26 mouse cellular contexts compared by ENCODE assay signal in genomic region chr1:171513234-171513633, GRCm38 (mm10). TPM values are rescaled to one million over a fixed set of nuclear protein-coding genes. Genes with fewer than 3 reads are reported as not detected.
DNase-seq lines count a peak whose midpoint lies in the region; ATAC-seq and TF ChIP-seq lines count a peak whose summit lies in the region.
"Had no signal": no experiment of that assay in that cellular context is flagged by ENCODE, and none has a peak within 500 bp of the region (broad histone marks: within the 10 kb centered on the region; RNA-seq: fewer than 3 reads in every experiment).

No protein-coding gene starts in this region.

- H3K4me3 ChIP-seq in heart, adult 2 months = no peak overlapping the region
- no peak overlapping the region for H3K4me3 ChIP-seq in lung, postnatal 0 days (ENCODE audit: low read depth, low read length)
- H3K4me3 ChIP-seq in bone marrow, adult 2 months (replicated peaks; ENCODE audit: control insufficient read depth, low read depth, low read length) = no peak overlapping the region
- H3K4me3 ChIP-seq in stomach, postnatal 0 days (ENCODE audit: low read depth, low read length) = no peak overlapping the region
- H3K4me3 ChIP-seq: erythroblast, embryonic 14.5 days; midbrain, embryonic 12.5 days had no signal

- no peak for DNase-seq in heart, adult 2 months
- DNase-seq in heart, adult 9 months (ENCODE audit: low spot score in 2 of 2) = no peak
- no peak for DNase-seq in lung, postnatal 0 days (ENCODE audit: low spot score)
- no peak for DNase-seq in lung, adult 18-20 months
- DNase-seq in stomach, postnatal 0 days (ENCODE audit: low spot score) = no peak
- no peak for DNase-seq in left cerebral cortex, adult 18-20 months (ENCODE audit: low spot score in 2 of 2)
- no peak for DNase-seq in natural killer cell, adult 2 months (ENCODE audit: low spot score in 2 of 2)
- DNase-seq: adrenal gland, postnatal 10 days; cerebellum, adult 2 months; heart, adult 18-20 months; kidney, postnatal 36 days; layer of hippocampus, postnatal 36 days; left cerebral cortex, postnatal 4 days; right cerebral cortex, postnatal 4 days had no signal

- no peaks in the 10 kb centered on the region for H3K27me3 ChIP-seq in heart, adult 2 months (ENCODE audit: control insufficient read depth, insufficient read depth, low read length)
- no peaks in the 10 kb centered on the region for H3K27me3 ChIP-seq in lung, postnatal 0 days (replicated peaks; ENCODE audit: insufficient read depth, low read length)
- H3K27me3 ChIP-seq in stomach, postnatal 0 days (ENCODE audit: control insufficient read depth, insufficient read depth, low read length) = no peaks in the 10 kb centered on the region
- H3K27me3 ChIP-seq: midbrain, embryonic 12.5 days had no signal

- H3K36me3 ChIP-seq in heart, adult 2 months (ENCODE audit: control insufficient read depth, insufficient read depth, low read length) = no peaks in the 10 kb centered on the region
- H3K36me3 ChIP-seq in lung, postnatal 0 days (ENCODE audit: insufficient read depth, low read length) = no peaks in the 10 kb centered on the region
- H3K36me3 ChIP-seq in stomach, postnatal 0 days (ENCODE audit: control insufficient read depth, insufficient read depth, low read length) = no peaks in the 10 kb centered on the region
- H3K36me3 ChIP-seq: midbrain, embryonic 12.5 days had no signal

- no peak overlapping the region for H3K4me2 ChIP-seq in lung, postnatal 0 days (replicated peaks; ENCODE audit: low read depth, low read length)
- H3K4me2 ChIP-seq in stomach, postnatal 0 days (replicated peaks; ENCODE audit: low read depth) = no peak overlapping the region
- H3K4me2 ChIP-seq: liver, embryonic 11.5 days; midbrain, embryonic 12.5 days had no signal

- no peak for TF ChIP-seq POLR2A in heart, adult 2 months (IDR thresholded peaks at IDR 0.05; ENCODE audit: insufficient read depth, low read depth, low read length)
- no peak for TF ChIP-seq POLR2A in bone marrow, adult 2 months (IDR thresholded peaks at IDR 0.05; ENCODE audit: borderline replicate concordance, control insufficient read depth, low read depth, low read length)

- no peak for TF ChIP-seq EP300 in heart, adult 2 months (IDR thresholded peaks at IDR 0.05; ENCODE audit: insufficient read depth, low read depth, low read length)
- TF ChIP-seq EP300 in lung, postnatal 0 days (IDR thresholded peaks at IDR 0.05) = no peak
- TF ChIP-seq EP300 in stomach, postnatal 0 days (optimal IDR thresholded peaks at IDR 0.05) = no peak

- no peak overlapping the region for H3K27ac ChIP-seq in heart, adult 2 months
- H3K27ac ChIP-seq in lung, postnatal 0 days (ENCODE audit: low read length) = no peak overlapping the region
- H3K27ac ChIP-seq in bone marrow, adult 2 months (ENCODE audit: control insufficient read depth, insufficient read depth, low read depth, low read length, poor library complexity) = no peak overlapping the region
- no peak overlapping the region for H3K27ac ChIP-seq in stomach, postnatal 0 days (replicated peaks)
- H3K27ac ChIP-seq: midbrain, embryonic 12.5 days had no signal

- H3K4me1 ChIP-seq in heart, adult 2 months (ENCODE audit: control insufficient read depth, insufficient read depth, low read length) = no peaks in the 10 kb centered on the region
- H3K4me1 ChIP-seq in lung, postnatal 0 days (ENCODE audit: insufficient read depth, low read depth, low read length) = no peaks in the 10 kb centered on the region
- no peaks in the 10 kb centered on the region for H3K4me1 ChIP-seq in bone marrow, adult 2 months (ENCODE audit: control insufficient read depth, insufficient read depth, low read length)
- no peaks in the 10 kb centered on the region for H3K4me1 ChIP-seq in stomach, postnatal 0 days (replicated peaks; ENCODE audit: control insufficient read depth, insufficient read depth)
- H3K4me1 ChIP-seq: midbrain, embryonic 12.5 days had no signal

- TF ChIP-seq CTCF in heart, adult 2 months (IDR thresholded peaks at IDR 0.05) = peak; percentile 34
- TF ChIP-seq CTCF in lung, postnatal 0 days (IDR thresholded peaks at IDR 0.05) = peak; percentile 32
- TF ChIP-seq CTCF in bone marrow, adult 2 months (IDR thresholded peaks at IDR 0.05; ENCODE audit: control insufficient read depth, insufficient read depth, low read length) = 0 out of 2 replicates have a peak, but pooled peaks have one; percentile 23
- TF ChIP-seq CTCF in stomach, postnatal 0 days (IDR thresholded peaks at IDR 0.05; ENCODE audit: low read depth) = peak; percentile 46

- no peak overlapping the region for H3K9ac ChIP-seq in heart, adult 2 months (ENCODE audit: low read depth, low read length)
- no peak overlapping the region for H3K9ac ChIP-seq in lung, postnatal 0 days (replicated peaks; ENCODE audit: low read depth)
- no peak overlapping the region for H3K9ac ChIP-seq in stomach, postnatal 0 days (ENCODE audit: low read length)
- H3K9ac ChIP-seq: midbrain, embryonic 12.5 days had no signal

- WGBS in heart, adult 2 months = 83% methylated on average over 2 of the region's 2 CpGs
- WGBS in lung, postnatal 0 days = 84% methylated on average over 2 of the region's 2 CpGs
- WGBS in bone marrow, adult 2 months = 85% methylated on average over 2 of the region's 2 CpGs
- 84% methylated on average over 2 of the region's 2 CpGs for WGBS in stomach, postnatal 0 days

- no peaks in the 10 kb centered on the region for H3K79me2 ChIP-seq in heart, adult 2 months (replicated peaks; ENCODE audit: control insufficient read depth, insufficient read depth, low read length)

- no peak for ATAC-seq in lung, postnatal 0 days
- ATAC-seq in stomach, postnatal 0 days (ENCODE audit: low FRiP score, low TSS enrichment) = no peak
- ATAC-seq: forebrain, embryonic 16.5 days had no signal

- intact Hi-C loops in heart, adult 2 months (cut with DNase I) = loop anchor here (1.0 kb wide), 1 partner anchor 25 kb away; no protein-coding TSS in a partner anchor

- no peaks in the 10 kb centered on the region for H3K9me3 ChIP-seq in lung, postnatal 0 days (ENCODE audit: low read length)
- H3K9me3 ChIP-seq in stomach, postnatal 0 days (ENCODE audit: control insufficient read depth, low read length) = no peaks in the 10 kb centered on the region
- H3K9me3 ChIP-seq: midbrain, embryonic 12.5 days had no signal

RNA-seq across cellular contexts. Expression of gene Alyref2, which starts 10.0 kb away (rescaled TPM):
- 1 to 10 TPM; 1.6 to 2.2 TPM for total RNA-seq in heart, adult 2 months (2021)
- polyA plus RNA-seq in heart, adult 2 months (2012; rRNA removed) = 2.5 TPM in 2 replicates
- 13.7 and 14.8 TPM in 2 replicates for polyA plus RNA-seq in lung, postnatal 0 days (2015; fragmentation: Nextera tagmentation; extraction: Ambion mirVana)
- 4.5 and 8.7 TPM in 2 replicates for polyA plus RNA-seq in bone marrow, adult 2 months (2011; ENCODE audit: insufficient read depth, insufficient read length, low replicate concordance, missing spikeins)
- 11.1 and 11.2 TPM in 2 replicates for polyA plus RNA-seq in stomach, postnatal 0 days (2015; fragmentation: Nextera tagmentation; extraction: Ambion mirVana)
- total RNA-seq in left cerebral cortex, adult 18-20 months (2021) = 1 to 10 TPM; 5.7 to 5.8 TPM

RNA-seq across cellular contexts. Expression of gene Itln1, which starts 21.9 kb away (rescaled TPM):
- not detected for total RNA-seq in heart, adult 2 months (2021)
- polyA plus RNA-seq in heart, adult 2 months (2012; rRNA removed) = 0.16 TPM in 1 of 2 replicates, not detected in the other
- polyA plus RNA-seq in lung, postnatal 0 days (2015; fragmentation: Nextera tagmentation; extraction: Ambion mirVana) = not detected in 2 replicates
- polyA plus RNA-seq in bone marrow, adult 2 months (2011; ENCODE audit: insufficient read depth, insufficient read length, low replicate concordance, missing spikeins) = not detected in 2 replicates
- 0.25 and 0.33 TPM in 2 replicates for polyA plus RNA-seq in stomach, postnatal 0 days (2015; fragmentation: Nextera tagmentation; extraction: Ambion mirVana)
- total RNA-seq in left cerebral cortex, adult 18-20 months (2021) = not detected
- total RNA-seq: adrenal gland, postnatal 10 days; gastrocnemius, adult 18-20 months; heart, adult 18-20 months; layer of hippocampus, postnatal 36 days; left cerebral cortex, postnatal 4 days; neutrophil, adult 5-6 weeks had no signal
- polyA plus RNA-seq: cerebellum, adult 2 months; embryonic facial prominence, embryonic 11.5 days; erythroblast, embryonic 14.5 days; forebrain, embryonic 16.5 days; heart, postnatal 0 days; hindbrain, embryonic 11.5 days; intestine, embryonic 14.5 days; liver, embryonic 11.5 days; midbrain, embryonic 12.5 days; urinary bladder, adult 2 months had no signal

RNA-seq across cellular contexts. Expression of gene Cd244a, which starts 45.8 kb away (rescaled TPM):
- total RNA-seq in heart, adult 2 months (2021) = under 1 TPM; 0.21 to 0.36 TPM
- polyA plus RNA-seq in heart, adult 2 months (2012; rRNA removed) = 0.29 and 0.88 TPM in 2 replicates
- polyA plus RNA-seq in lung, postnatal 0 days (2015; fragmentation: Nextera tagmentation; extraction: Ambion mirVana) = 1.7 and 1.8 TPM in 2 replicates
- polyA plus RNA-seq in bone marrow, adult 2 months (2011; ENCODE audit: insufficient read depth, insufficient read length, low replicate concordance, missing spikeins) = 1.9 and 4.0 TPM in 2 replicates
- polyA plus RNA-seq in stomach, postnatal 0 days (2015; fragmentation: Nextera tagmentation; extraction: Ambion mirVana) = 0.21 and 0.33 TPM in 2 replicates
- total RNA-seq in left cerebral cortex, adult 18-20 months (2021) = under 1 TPM in 1 of 2 experiments, not detected in 1; 0.16 TPM
- total RNA-seq: layer of hippocampus, postnatal 36 days had no signal
- polyA plus RNA-seq: cerebellum, adult 2 months; embryonic facial prominence, embryonic 11.5 days; erythroblast, embryonic 14.5 days; forebrain, embryonic 16.5 days; hindbrain, embryonic 11.5 days; midbrain, embryonic 12.5 days had no signal
